Mouse (Mus musculus) adrenal gland, adult 18-20 months (tissue): ENCODE results near the gene Iqcf5. TPM values are rescaled to one million over a fixed set of nuclear protein-coding genes. Genes with fewer than 3 reads are reported as not detected.
"Not testable (repeated sequence)": the region's sequence is repeated elsewhere in the genome, so short reads cannot be mapped to it uniquely, and the experiment has no call there.

ENCODE experiments used
- DNase-seq, 2 experiments: peaks; one replicate each; pipeline ENCODE4 v3.0.0; 2021 to 2022; ENCODE audit warnings: low spot score in 2 of 2
- total RNA-seq, 2 experiments: library from RNA; stranded (reverse); gene quantifications; 1 replicate in 1 of 2; 2 replicates in 1 of 2; pipeline ENCODE4 v1.2.3; 2021

Gene Iqcf5
- total RNA-seq, 2 experiments from 2014 or later, result not detected

DNA sequence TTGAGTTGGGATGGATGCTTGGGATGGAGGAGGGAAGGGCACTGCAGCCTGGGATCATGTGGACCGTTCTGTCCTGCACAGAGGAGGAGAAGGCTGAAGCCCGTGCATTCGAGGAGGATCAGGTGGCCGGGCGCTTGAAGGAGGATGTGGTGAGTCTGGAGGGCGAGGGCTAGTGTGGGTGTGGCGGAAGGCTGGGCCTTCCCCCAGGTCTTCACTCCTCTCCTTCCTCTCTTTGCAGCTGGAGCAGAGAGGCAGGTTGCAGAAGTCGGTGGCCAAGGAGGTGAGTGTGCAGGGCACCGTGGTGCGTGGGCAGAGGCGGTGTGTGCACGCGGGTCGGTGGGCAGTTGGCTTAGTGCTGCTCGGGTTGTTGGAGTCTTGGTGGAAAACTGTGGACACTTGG lies 33.3 kb upstream of the Iqcf5 start:
- no peak for DNase-seq

DNA sequence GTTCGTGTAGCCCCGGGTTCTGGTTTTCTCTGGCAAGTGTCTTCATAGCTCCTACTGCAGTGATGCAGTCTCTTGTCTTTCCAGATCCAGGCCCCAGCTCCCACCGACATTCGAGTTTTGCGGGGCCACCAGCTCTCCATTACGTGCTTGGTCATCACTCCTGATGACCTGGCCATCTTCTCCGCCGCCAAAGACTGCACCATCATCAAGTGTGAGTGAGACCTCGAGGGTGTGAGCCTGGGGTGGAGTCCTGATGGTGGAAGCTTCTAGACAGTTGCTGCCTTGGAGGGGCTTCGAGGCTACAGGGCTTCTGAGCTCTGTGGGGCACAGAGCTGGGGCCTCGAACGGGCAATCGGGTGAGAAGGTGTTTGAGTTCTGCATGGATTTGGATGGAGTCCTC lies 32.7 kb upstream of the Iqcf5 start:
- no peak for DNase-seq

DNA sequence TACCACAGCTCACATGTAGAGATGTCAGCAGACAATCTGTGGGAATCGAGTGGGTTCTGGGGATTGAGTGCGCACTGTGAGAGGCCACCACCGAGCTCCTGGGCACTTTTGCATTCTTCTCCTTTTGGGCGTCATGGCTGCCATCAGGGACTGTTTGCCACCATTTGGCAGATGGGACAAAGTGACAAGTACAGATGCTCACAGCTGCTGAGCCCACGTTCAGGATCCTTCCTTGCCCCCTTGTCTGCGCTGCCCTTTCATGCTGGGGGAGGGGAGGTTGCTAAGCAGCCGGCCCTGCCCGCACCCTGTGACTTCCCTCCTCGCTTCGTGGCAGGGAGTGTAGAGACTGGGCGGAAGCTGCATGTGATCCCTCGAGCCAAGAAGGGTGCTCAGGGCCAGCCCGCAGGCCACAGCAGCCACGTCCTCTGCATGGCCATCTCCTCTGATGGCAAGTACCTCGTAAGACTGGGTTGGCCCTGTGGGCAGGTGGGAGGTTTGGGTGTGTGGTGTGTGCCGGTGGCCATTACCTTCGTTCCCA lies 31.7 kb upstream of the Iqcf5 start:
- no peak for DNase-seq

DNA sequence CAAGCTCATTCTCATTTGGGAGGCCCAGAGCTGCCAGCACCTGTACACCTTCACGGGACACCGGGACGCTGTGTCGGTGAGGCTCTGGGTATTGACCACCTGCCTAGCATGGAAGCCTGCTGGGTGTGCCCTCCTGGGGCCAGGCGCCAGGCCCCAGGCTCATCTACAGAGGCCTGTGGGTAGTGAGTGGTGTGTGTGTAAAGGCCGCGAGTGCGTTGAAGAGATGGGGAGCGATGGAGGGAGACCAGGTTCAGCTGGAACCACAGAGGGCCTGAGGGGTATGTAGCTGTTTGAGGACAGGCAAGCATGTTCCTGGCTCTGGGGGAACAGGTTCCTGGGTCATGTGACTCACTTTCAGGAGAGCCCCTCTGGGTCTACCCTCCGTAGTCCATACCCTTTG lies 31.2 kb upstream of the Iqcf5 start:
- no peak for DNase-seq

DNA sequence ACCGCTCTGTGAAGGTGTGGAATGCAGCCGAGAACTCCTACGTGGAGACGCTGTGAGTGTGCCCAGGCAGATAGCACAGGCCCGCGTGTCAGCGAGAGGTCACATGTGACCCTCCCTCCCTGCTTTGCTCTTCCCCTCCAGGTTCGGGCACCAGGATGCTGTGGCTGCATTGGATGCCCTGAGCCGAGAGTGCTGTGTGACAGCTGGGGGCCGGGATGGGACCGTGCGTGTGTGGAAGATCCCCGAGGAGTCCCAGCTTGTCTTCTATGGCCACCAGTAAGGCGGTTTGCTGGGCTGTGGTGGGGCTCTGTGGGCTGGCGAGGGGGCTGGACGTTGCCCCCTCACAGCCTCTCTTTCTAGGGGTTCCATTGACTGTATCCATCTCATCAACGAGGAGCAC lies 30.8 kb upstream of the Iqcf5 start:
- DNase-seq, result no peak

DNA sequence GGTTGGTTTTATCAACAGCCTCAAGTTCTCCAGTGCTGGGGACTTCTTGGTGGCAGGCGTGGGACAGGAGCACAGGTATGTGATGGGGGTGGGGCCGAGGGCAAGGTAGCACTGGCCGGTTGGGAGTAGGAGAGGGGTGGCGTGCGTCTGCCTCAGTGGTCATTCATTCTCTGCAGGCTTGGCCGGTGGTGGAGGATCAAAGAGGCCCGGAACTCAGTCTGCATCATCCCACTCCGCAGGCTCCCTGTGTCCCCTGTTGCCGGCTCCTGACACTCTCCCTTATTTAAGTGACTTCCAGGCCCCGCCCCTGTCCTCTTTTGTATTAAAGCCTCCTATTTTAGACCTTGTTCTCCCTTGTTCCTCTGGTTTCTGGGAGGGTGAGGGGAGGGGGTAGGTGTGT lies 29.3 kb upstream of the Iqcf5 start:
- DNase-seq, result no peak

DNA sequence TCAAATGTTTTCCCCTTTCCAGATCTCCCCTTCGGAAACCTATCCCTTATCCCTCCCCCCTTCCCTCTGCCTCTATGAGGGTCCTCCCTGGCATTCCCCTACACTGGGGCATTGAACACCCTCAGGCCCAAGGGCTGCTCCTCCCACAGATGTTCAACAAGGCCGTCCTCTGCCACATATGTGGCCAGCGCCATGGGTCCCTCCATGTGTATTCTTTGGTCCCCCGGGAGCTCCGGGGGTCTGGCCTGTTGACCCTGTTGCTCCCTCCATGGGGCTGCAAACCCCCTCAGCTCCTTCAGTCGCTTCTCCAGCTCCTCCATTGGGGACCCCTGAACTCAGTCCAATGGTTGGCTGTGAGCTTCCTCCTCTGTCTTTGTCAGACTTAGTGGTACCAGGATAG lies 26.8 kb upstream of the Iqcf5 start:
- not testable (repeated sequence) for DNase-seq

DNA sequence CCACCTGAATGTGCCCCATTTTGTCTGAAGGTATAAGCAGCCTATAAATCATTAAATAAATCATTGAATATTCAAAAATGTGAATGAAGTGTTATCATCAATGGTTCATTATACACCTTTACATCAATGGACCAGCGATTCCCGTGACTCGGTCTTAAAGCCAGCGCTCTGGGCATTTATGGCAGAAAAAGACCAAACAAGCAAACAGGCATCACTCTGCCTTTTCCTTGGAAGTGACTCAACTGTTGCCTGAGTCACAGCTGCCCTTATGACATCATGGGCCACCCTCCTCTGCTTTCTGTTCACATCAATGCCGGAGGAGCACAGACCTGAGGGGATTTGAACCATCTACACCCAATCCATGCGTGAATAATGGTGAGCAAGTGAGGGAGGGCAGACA lies 14.7 kb upstream of the Iqcf5 start, which contains the start of gene Iqcf1:
Iqcf1 (plus strand) TSS at position 301 of the 400 bp plus-strand sequence.
- no peak for DNase-seq

DNA sequence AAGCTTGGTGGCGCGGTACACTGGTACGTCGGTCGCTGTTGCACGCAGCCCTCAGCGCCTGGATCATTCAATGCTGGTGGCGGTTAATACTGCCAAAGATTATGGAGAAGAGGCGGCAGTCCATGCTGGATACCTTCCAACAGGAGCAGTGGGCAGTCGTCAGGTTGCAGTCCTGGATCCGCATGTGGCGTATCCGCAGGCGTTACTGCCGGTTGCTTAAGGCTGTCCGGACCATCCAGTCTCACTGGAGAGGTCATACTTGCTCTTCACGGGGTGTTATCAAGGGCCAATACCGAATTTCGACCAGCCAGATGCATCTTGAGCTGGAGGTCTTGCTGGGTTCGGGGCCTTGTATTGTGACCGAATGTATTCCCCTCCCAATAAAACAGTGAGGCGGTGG lies 12.5 kb upstream of the Iqcf5 start:
- DNase-seq, result no peak

DNA sequence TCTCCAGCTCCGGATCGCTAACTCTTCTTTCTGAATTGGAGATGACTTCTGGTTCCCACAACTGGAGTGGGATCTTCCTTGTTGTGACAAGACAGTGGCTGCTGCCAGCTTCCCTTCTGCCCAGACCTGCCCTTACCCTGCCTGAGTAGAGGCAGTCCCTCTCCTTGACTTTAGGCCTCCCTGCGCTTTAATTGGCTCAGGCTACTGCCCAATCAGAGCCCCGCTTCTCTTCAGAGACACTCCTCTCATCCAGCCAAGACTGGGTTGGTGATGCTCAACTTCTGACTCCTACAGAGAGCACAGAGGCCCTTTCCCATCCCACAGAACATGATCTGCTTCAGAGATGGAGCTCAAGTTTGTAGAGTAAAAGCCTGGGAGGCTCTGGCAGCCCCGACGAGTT lies 10.1 kb upstream of the Iqcf5 start:
- no peak for DNase-seq

DNA sequence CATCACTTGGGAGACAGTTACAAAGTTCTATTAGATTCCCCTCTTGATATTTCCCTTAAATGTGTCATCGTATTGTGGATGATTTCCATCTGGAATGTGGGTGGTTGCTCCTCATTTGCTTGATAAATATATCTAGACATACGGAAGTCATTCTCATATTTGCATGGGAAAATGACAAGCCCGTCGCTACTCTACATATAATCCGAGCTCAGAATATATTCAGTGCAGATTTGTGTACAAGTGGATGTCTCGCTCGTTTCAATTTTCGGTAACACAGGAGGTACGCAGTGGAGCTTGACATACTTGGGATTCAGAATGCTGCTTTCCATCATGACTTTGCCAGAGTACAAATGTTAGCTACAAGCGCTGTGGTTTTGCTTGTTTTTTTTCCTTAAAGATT lies 5.0 kb upstream of the Iqcf5 start:
- DNase-seq, result no peak

DNA sequence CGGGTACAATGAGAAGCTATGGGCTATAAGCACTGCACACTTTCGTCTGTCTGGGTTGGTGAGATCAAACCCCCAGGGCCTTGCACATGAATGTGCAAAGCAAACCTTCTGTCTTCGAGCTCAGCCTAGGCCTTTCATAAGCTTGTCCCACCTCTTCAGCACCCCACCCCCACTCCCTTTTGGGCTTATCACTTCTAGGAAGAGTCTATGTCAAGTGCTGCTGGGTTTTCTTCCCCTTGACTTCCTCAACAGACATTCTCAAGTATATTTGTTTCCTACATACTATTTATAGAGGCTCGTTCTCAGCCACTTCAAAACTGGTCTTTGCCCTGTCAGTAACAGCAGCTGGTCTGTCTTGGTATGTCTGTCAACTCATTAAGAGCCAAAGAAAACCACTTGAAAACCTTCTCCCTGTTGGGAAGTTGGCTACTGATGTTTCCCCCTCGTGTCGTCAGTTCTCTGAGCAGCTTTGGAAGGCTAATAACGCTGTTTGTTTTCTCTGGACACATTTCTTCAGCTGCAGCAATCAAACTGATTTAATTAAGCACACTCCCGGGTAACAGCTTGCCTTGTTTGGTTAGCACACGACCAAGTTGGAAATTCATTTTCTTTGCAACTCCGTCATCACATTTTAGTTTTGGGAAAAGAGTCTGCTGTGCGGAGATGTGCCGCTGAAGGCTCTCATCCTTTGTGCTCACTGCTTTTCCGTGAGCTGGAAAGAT lies 1.5 kb upstream of the Iqcf5 start:
- no peak for DNase-seq

DNA sequence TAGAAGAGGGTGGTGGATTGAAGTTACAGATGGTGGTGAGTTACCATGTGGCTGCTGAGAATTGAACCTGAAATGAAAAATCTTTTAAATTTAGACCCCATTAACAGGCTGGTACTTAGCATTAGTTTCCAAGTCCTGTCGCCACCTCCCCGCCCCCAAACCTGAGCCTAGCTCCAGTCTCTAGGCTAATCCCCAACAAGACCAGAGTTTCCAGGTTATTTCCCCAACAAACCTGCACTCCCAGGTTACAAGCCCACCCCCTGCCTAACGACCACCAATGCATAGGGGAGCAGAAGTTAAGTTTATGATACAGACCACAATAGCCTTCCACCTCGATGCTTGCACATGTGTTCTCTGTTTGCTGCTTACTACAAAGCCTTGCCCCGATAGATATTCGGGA lies 807 bp upstream of the Iqcf5 start:
- DNase-seq, result no peak

DNA sequence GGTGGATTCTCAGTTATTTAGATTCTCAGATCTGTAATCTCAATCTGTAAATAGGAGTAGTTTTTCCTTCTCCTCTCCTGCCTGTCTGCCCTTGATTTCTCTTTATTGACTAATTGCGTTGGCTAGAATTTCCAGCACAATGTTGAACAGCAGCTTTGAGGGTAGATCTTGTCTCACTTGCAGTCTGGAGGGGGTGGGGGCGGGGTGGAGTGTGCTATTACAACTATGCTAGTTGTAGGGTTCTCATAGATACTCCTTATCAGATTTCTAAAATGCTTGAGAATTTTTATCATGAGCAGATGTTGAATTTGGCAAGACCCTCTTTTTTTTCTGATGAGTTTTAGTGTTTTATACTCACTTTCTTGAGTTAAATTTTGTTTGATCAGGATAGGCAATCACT lies 5.1 kb downstream of the Iqcf5 start:
- DNase-seq, result no peak

DNA sequence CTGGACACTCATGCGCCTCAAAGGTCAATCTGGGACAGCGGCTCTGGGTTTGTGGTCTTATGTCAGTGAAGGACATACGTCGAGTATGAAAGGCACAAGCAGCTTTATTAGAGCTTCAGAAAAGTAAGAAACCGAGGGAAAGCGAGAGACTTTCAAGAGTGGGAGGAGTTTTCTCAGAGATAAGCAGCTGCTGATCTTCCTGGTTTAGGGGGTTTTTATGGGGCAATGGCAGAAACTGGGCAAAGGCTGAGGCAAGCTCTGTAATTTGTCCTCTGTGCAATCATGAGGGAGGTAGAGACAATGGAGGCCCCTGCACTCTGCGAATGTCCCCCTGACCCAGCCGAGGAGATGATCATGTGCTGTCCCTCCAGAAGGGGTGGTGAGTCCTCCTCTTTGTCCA lies 5.5 kb downstream of the Iqcf5 start:
- DNase-seq, result no peak

DNA sequence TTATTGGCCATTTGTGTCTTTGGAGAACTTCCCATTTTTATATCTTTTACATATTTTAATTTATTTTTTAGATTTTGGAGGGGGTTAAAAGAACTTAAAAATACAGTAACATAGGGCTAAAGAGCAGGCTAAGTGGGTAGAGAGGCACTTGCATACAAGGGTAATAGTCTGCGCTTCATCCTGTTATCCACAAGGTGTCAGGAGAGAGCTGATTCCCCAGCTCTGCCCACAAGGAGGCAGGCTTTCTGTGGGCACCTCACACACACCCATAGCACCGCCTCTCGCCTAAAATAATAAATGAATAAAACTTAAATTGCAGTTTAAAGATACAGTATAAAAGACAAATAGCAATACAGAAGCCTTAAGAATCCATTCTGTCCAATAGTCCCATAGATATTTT lies 17.5 kb downstream of the Iqcf5 start:
- no peak for DNase-seq

DNA sequence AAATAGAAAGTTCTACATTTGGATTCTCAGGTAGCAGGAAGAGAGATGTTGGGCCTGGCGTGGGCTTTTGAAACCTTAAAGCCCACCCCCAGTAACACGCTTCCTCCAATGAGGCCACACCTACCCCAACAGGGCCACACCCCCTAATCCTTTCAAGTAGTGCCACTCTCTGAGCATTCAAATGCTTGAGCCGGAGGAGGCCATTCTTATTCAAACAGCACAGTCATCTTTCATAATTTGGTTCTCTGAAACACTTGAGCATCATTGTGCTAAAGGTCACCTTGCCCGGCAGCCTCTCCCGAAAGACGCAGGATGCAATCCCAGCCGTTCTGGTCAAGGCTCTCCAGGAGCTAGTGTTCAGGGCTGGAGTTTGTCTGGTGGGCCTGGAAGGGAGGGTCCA lies 19.9 kb downstream of the Iqcf5 start:
- DNase-seq, result no peak

DNA sequence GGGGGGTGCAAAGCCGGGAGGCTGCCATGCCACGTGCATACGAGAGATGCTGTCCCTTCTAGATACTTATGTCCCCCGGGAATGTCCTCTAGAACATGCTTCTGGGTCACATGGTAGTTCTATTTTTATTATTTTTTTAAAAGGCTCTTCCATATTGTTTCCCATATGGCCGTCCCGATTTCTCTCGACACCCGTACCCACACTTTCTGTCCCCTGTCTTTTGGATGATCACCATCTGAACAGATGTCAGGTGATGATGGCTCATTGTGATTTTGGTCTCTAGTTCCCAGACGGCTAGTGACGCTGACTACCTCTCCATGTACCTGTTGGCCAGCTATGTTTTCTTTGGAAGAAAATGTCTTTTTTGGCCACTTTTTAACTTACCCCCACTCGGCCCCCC lies 20.6 kb downstream of the Iqcf5 start:
- no peak for DNase-seq

DNA sequence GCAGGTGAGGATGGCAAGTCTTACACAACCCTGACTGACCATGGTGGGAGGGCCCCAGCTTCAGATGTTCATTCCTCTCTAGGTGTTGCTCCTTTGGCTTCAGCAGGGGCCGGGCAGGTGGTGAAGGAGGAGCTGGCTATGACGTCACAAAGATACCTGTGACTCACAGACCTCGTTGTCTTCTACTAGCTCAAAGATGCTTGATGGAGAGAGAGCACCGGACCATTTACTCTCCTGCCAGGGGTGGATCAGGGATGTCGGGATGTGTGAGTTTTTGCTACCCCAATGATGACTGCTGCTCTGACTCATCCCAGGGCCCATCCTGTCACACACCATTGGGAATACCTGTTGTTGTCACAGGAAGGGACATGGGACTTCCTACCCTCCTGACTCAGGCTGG lies 47.2 kb downstream of the Iqcf5 start, which contains the start of gene Iqcf3:
Iqcf3 (minus strand) TSS at position 101 of the 400 bp plus-strand sequence.
- DNase-seq, result no peak

DNA sequence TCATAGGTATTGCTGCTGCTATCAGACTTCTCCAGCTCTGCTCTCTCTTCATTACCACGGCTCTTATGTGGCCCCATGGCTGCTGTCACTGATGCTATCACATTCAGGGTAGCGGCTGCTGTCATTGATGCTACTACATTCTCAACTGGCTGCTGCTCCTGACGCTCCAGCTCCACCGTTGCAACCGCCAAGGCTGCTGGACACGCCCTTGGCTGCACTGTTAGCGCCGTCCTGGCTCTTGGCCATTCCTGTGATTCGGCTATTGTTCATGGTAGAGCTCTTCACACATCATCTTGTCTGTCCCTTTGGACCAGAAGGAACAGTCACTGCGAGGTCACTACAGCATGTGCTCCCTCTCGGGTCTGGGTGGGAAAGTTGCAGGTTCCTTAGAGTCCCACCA lies 47.9 kb downstream of the Iqcf5 start:
- no peak for DNase-seq

DNA sequence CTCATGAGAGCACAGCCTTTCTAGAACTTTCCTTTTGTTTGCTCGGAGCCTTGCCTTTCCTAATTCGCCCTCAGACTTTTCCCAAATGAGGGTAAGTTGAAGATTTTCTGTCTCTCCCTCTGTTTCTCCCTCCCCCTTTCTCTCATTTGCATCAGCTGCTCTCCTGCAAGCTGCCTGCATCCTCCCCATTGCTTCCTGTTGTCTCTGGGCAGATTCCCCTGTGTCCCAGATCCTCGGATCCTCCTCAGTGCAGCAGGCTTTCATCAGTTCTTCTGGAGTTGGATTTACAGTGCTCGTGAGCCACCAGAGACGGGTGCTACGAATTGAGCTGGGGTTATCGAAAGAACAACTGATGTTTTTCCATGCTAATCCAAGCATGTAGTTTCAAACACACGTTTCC lies 49.7 kb downstream of the Iqcf5 start:
- no peak for DNase-seq
